In genomic region chr10:37589009-37589408, GRCm38 (mm10) we compare ENCODE assay signal across 23 mouse cellular contexts.
A peak's percentile ranks its signal among the peaks of the same experiment; 100 is the strongest.
DNase-seq lines count a peak whose midpoint lies in the region; ATAC-seq and TF ChIP-seq lines count a peak whose summit lies in the region.
"Had no signal": no experiment of that assay in that cellular context is flagged by ENCODE, and none has a peak within 500 bp of the region (broad histone marks: within the 10 kb centered on the region; RNA-seq: fewer than 3 reads in every experiment).

No protein-coding gene starts in this region.

- TF ChIP-seq CTCF in liver, postnatal 0 days (IDR thresholded peaks at IDR 0.05; ENCODE audit: low read depth): no peak

- 35% methylated on average over 1 of the region's 1 CpGs for WGBS in liver, postnatal 0 days (ENCODE audit: insufficient replicate concordance)
- 97% methylated on average over 1 of the region's 1 CpGs for WGBS in embryonic facial prominence, embryonic 10.5 days
- 100% methylated on average over 1 of the region's 1 CpGs for WGBS in hindbrain, embryonic 13.5 days

- H3K4me1 ChIP-seq in liver, postnatal 0 days (ENCODE audit: insufficient read depth): no peaks in the 10 kb centered on the region
- no peaks in the 10 kb centered on the region for H3K4me1 ChIP-seq in embryonic facial prominence, embryonic 10.5 days
- H3K4me1 ChIP-seq in hindbrain, embryonic 13.5 days (replicated peaks): no peaks in the 10 kb centered on the region

- no peaks in the 10 kb centered on the region for H3K27me3 ChIP-seq in liver, postnatal 0 days (ENCODE audit: insufficient read depth, low read length)
- H3K27me3 ChIP-seq in embryonic facial prominence, embryonic 10.5 days (replicated peaks; ENCODE audit: low read depth, poor library complexity, severe bottlenecking): no peaks in the 10 kb centered on the region
- no peaks in the 10 kb centered on the region for H3K27me3 ChIP-seq in hindbrain, embryonic 13.5 days
- H3K27me3 ChIP-seq: CH12.LX, Patski had no signal

- no peaks in the 10 kb centered on the region for H3K36me3 ChIP-seq in liver, postnatal 0 days (replicated peaks; ENCODE audit: insufficient read depth, low read length)
- H3K36me3 ChIP-seq in embryonic facial prominence, embryonic 10.5 days (replicated peaks): no peaks in the 10 kb centered on the region
- no peaks in the 10 kb centered on the region for H3K36me3 ChIP-seq in hindbrain, embryonic 13.5 days
- H3K36me3 ChIP-seq: G1E had no signal

- H3K4me3 ChIP-seq in liver, postnatal 0 days (ENCODE audit: low read depth, low read length): no peak overlapping the region
- no peak overlapping the region for H3K4me3 ChIP-seq in embryonic facial prominence, embryonic 10.5 days
- H3K4me3 ChIP-seq in hindbrain, embryonic 13.5 days: no peak overlapping the region

- H3K27ac ChIP-seq in liver, postnatal 0 days (ENCODE audit: low read depth): no peak overlapping the region
- no peak overlapping the region for H3K27ac ChIP-seq in embryonic facial prominence, embryonic 10.5 days (replicated peaks)
- H3K27ac ChIP-seq in hindbrain, embryonic 13.5 days: no peak overlapping the region

- DNase-seq in liver, postnatal 0 days: peak; percentile 13
- DNase-seq in liver: no peak
- DNase-seq in fat pad, adult 2 months (ENCODE audit: extremely low read depth, low read depth, low spot score): peak; percentile 45
- DNase-seq in gonadal fat pad, adult 2 months (ENCODE audit: low read depth): peak; percentile 45
- DNase-seq in embryonic facial prominence, embryonic 10.5 days (ENCODE audit: low spot score): no peak
- DNase-seq in Muller cell, postnatal 12 days (ENCODE audit: inconsistent ontology term): no peak
- DNase-seq: adrenal gland, adult 2 months; adrenal gland, adult 8-10 months; adrenal gland, postnatal 10 days; adrenal gland, postnatal 14 days; adrenal gland, postnatal 25 days; adrenal gland, postnatal 36 days; B cell, adult 2 months; cerebellum, adult 11 months; cerebellum, adult 11-12 months; cerebellum, adult 18-20 months had no signal

- no peaks in the 10 kb centered on the region for H3K9me3 ChIP-seq in liver, postnatal 0 days (ENCODE audit: low read length)
- H3K9me3 ChIP-seq in embryonic facial prominence, embryonic 10.5 days: no peaks in the 10 kb centered on the region
- H3K9me3 ChIP-seq in hindbrain, embryonic 13.5 days: no peaks in the 10 kb centered on the region
- H3K9me3 ChIP-seq: G1E had no signal

- peak; percentile 98 for ATAC-seq in liver, postnatal 0 days
- peak; percentile 34 for ATAC-seq in megakaryocyte progenitor cell, adult 5-6 weeks (replicated peaks; ENCODE audit: poor library complexity)
- no peak for ATAC-seq in hindbrain, embryonic 13.5 days (ENCODE audit: low FRiP score)
- ATAC-seq: activated CD4-positive, CD25-positive, alpha-beta regulatory T cell, adult 4 months; CD4-positive, CD25-positive, alpha-beta regulatory T cell, adult 4 months; Patski had no signal

- H3K4me2 ChIP-seq in liver, postnatal 0 days (ENCODE audit: low read depth, low read length): no peak overlapping the region
- H3K4me2 ChIP-seq in hindbrain, embryonic 13.5 days: no peak overlapping the region

- H3K9ac ChIP-seq in liver, postnatal 0 days (replicated peaks): no peak overlapping the region
- H3K9ac ChIP-seq in hindbrain, embryonic 13.5 days: no peak overlapping the region

- peak; percentile 16; the same call in 1 of the 2 replicates for TF ChIP-seq EP300 in liver, postnatal 0 days (IDR thresholded peaks at IDR 0.05; ENCODE audit: low read depth)

Comparison
In these comparisons a context has a peak if more than half of its experiments do, and no peak if none do; other contexts are left out.
1. DNase-seq: peak in liver, postnatal 0 days (single experiment), fat pad, adult 2 months (single experiment) and gonadal fat pad, adult 2 months (single experiment); none in liver (single experiment), embryonic facial prominence, embryonic 10.5 days (single experiment) and Muller cell, postnatal 12 days (single experiment).